Mouse (Mus musculus) retina, postnatal 7 days (tissue): ENCODE data around the gene Vwa8.

Source experiments
- DNase-seq: peaks from one replicate; pipeline ENCODE4 v3.0.0-alpha.2; 2012; ENCODE audit warnings: low read depth, low spot score

Vwa8 gene

DNA sequence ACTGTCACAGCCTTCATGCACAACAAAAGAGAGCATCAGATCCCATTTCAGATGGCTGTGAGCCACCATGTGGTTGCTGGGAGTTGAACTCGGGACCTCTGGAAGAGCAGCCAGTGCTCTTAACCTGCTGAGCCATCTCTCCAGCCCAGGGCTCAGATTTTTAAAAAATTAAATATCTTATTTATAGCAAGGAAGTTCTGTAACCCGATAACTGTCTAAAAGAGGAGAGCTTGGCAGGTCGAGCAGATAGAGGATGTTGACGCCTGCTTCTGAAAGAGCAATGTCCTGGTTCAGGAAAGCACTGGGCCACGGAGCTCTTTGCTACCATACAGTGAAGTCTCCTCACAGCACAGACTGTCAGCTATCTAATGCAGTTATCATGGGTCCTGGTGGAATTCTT lies 237.2 kb downstream of the Vwa8 start:
- no peak for DNase-seq

- no peak for DNase-seq
These were observed 240.6 kb downstream of the Vwa8 start for GRCm38 (mm10) chr14:79089464-79089863.

- no peak for DNase-seq
These were observed 248.3 kb downstream of the Vwa8 start for GRCm38 (mm10) chr14:79097181-79097580.

DNA sequence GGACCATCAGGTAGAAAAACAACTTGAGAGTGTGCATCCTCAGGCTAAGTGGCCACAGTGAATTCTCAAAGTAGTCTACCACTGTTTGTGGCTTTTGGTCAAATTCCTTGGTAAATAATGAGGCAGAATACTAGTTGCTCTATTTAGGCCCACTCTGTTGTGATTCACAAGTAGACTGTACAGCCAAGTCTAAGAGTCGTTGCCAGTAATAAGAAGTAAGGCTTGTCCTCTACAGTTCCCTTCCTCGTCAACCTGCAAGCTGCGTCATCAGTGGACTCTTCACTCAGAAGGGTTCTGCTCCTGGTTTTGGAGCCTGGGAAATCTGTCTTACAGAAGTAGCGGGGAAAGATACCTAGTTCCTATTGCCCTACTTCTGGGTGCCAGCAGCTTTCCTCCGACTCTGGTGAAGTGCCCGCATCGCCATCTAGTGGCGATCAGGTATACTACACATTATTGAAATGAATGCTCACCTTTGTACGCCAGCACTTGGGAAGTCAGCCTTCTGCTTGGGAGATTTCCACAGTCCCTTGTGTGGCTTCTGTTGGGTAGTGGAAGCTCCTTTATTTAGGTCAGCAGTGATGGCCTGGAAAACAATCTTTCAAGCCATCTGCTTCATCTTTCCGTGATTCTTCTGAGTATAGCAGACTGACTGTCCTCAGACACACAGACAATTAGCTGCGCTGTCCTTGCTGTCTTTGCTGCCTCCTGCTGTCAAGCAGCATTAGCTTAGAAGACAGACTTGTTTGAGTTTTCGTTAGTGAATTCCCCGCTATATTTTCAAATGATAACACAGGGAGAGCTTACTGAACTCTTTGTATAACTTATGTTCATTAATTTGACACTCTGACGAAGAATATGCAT lies 258.0 kb downstream of the Vwa8 start:
- peak; percentile 75 for DNase-seq

DNA sequence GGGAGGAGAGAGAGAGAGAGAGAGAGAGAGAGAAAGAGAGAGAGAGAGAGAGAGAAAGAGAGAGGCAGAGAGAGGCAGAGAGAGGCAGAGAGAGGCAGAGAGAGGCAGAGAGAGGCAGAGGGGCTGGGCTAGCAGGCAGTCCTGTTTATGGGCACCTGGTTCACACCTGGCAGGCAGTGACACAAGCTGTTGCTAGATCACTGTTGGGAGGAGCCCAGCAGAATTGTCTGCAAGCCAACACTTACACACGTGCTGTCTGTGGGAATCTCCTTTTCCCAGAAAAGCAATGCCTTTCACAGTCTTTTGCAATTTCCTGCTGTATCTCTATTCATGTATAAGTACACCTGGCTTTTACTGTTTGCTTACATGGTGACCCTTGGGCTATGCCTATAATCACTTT lies 260.5 kb downstream of the Vwa8 start:
- no peak for DNase-seq

GRCm38 (mm10) chr14:79110012-79110411 lies 261.2 kb downstream of the Vwa8 start:
- DNase-seq: no peak

DNA sequence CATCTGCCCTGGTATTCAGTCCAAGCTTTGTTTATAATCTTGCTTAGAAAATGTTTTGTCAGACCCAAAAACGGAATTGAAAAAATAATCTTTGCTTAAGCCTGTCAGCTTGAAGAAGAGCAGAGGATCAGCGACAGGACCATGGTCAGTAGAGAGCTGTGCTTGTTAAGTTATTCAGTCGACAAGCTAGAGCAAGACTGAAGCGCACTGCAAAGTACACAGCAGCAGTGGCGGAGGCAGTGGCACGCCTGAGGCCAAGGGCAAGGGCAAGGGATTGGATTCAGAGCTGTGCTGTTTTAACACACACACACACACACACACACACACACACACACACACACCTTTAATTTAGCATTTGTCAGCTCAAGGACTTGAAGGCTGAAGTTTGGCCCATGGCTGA lies 263.2 kb downstream of the Vwa8 start:
- no peak for DNase-seq

DNA sequence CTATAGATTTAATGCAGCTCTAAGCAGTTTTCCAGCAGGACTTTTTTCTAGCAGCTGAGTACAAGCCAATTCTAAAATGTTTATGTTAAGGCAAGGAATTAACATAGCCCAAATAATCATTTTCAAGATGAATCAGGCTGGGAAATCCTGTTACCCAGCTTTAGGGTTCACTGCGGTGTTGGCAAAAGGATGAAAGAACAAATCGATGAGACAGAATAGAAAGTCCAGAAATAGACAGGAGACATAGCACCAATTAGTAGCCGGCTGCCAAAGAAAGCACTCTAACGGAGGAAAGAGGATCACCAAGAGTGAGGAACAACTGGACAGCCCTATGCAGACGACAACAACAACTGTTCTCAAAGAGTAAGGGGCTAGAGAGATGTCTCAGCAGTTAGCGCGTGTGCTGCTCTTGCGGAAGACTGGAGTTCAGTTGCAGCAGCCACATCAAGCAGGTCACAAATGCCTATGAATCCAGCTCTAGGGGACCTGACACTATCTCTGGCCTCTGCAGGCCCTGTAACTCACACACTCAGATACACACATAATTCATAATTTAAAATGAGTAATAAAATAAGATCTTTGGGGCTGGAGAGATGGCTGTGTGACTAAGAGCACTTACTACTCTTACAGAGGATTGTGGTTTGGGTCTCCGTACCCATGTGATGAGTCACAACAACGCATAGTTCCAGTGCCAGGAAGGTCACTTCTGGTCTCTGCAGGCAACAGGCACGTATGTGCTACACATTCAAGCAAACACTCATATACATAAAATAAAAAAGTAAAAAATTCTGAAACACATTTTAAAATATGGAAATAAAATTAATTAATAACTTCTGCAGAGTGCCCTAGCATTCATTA lies 265.9 kb downstream of the Vwa8 start:
- no peak for DNase-seq

- no peak for DNase-seq
These were observed 269.6 kb downstream of the Vwa8 start for GRCm38 (mm10) chr14:79118457-79118856.

DNA sequence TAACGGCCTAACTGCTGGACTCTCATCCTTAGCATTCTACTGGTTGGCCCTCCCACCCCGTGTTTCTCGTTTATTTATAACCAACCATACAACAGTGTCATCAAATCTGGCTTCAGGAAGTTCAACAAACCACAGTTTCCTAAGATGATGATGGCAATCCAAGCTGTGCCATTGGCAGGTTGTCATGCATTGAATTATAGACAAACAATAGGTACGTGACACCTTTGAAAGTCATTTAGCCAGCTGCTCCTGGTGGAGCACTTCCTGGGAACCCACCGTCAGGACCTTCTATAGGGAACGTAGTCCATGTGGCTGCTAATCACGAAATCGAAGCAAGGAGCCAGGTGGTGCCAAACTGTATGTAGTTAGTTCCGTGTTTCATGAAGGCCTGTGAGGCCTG lies 270.5 kb downstream of the Vwa8 start:
- DNase-seq: no peak

DNA sequence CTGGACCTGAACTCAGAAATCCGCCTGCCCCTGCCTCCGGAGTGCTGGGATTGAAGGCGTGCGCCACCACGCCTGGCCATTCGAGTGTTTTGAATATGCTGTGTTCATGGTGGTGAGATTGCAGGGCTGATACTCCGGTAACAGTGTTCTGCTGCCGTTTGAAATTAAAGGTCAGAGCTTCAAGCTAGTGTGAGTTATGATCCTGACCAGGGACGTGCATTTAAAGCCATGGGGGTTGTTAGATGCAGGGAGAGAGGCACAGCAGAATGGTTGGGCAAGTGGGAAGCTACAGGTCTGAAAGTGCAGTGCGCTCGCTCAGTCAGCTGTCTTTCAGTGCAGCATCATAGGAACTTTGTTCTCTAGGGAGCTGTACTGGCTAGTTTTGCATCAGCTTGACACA lies 271.8 kb downstream of the Vwa8 start:
- DNase-seq: no peak

- no peak for DNase-seq
These were observed 274.6 kb downstream of the Vwa8 start for GRCm38 (mm10) chr14:79123466-79123865.

GRCm38 (mm10) chr14:79124643-79125042 lies 275.8 kb downstream of the Vwa8 start:
- DNase-seq: peak; percentile 28

DNA sequence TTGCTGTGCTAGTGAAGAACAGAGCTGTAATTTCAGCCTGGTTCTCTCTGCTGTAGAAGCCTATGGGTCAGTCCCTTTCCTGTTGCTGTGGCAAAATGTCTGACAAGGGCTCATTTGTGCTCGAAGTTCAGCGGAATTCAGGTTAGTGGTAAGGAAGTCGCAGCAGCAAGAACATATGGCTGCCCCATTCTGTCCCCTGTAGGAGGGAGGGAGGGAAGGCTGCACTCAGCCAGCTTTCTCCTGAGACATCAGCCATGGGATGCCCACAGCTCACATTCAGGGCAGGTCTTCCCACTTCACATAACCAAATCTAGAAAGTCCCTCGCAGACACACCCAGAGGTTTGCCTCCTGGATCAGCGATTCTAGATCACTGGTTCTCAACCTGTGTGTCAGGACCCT lies 277.3 kb downstream of the Vwa8 start:
- no peak for DNase-seq

GRCm38 (mm10) chr14:79134891-79135334 lies 286.1 kb downstream of the Vwa8 start:
- peak; percentile 13 for DNase-seq

- DNase-seq: no peak
These were observed 286.6 kb downstream of the Vwa8 start for GRCm38 (mm10) chr14:79135441-79135840.

GRCm38 (mm10) chr14:79136585-79136984 lies 287.7 kb downstream of the Vwa8 start:
- no peak for DNase-seq

GRCm38 (mm10) chr14:79137100-79137499 lies 288.2 kb downstream of the Vwa8 start:
- DNase-seq: no peak

GRCm38 (mm10) chr14:79139096-79139651 lies 290.3 kb downstream of the Vwa8 start:
- no peak for DNase-seq

GRCm38 (mm10) chr14:79139918-79140825 lies 291.3 kb downstream of the Vwa8 start:
- DNase-seq: no peak

GRCm38 (mm10) chr14:79140826-79141219 lies 292.0 kb downstream of the Vwa8 start:
- no peak for DNase-seq
